ENCODE assay signal across 4 mouse cellular contexts in the genomic region with DNA sequence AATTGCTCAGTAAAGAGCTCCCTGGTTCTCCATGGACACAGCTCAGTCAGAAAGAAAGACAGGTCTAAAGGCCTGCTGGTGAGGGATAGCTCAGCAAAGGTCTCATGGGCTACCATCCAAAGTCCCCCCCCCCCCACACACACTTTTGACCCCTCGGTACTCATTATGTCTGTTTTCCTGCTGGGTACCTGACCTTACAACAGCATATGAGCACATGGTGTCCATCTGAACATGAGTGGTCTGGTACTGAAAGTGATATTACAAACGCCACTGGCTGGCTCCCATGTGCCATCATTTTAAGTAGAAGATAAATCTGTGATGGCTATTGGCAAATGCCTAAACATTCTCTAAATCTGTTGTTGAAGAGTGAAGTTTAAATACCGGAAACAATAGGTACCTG.
"Had no signal": no experiment of that assay in that cellular context is flagged by ENCODE, and none has a peak within 500 bp of the region (broad histone marks: within the 10 kb centered on the region; RNA-seq: fewer than 3 reads in every experiment).

No protein-coding gene starts in this region.

- H3K9me3 ChIP-seq: limb, embryonic 12.5 days; stomach, embryonic 15.5 days had no signal

- H3K4me1 ChIP-seq: limb, embryonic 12.5 days had no signal

- H3K4me2 ChIP-seq: limb, embryonic 12.5 days; stomach, embryonic 15.5 days had no signal

- H3K4me3 ChIP-seq: limb, embryonic 12.5 days; stomach, embryonic 15.5 days had no signal

- H3K27me3 ChIP-seq: limb, embryonic 12.5 days; stomach, embryonic 15.5 days had no signal

- H3K9ac ChIP-seq: limb, embryonic 12.5 days; liver, embryonic 14.5 days; stomach, embryonic 15.5 days had no signal

- H3K27ac ChIP-seq: kidney, postnatal 0 days; limb, embryonic 12.5 days; liver, embryonic 14.5 days; stomach, embryonic 15.5 days had no signal

- H3K36me3 ChIP-seq: limb, embryonic 12.5 days; stomach, embryonic 15.5 days had no signal
